Mouse (Mus musculus) stomach, embryonic 16.5 days (tissue): ENCODE data around the gene Epha3. TPM values are rescaled to one million over a fixed set of nuclear protein-coding genes. Genes with fewer than 3 reads are reported as not detected.
A peak's percentile ranks its signal among the peaks of the same experiment; 100 is the strongest.

ENCODE experiments used
- ATAC-seq: fragments of 200-750 bp; cut with Nextera tagmentation; 2 replicates; pipeline ENCODE4 v1.8.0; 2017; ENCODE audit warnings: moderate number of reproducible peaks, moderate TSS enrichment; ENCODE audit not compliant: insufficient read depth, low FRiP score
- H3K27ac ChIP-seq: fragments of 300-500 bp; sonication (generic); 2 replicates; pipeline ENCODE4 v1.5.1; 2014; ENCODE audit warnings: low read length
- H3K27me3 ChIP-seq: fragments of 300-500 bp; sonication (generic); 2 replicates; pipeline ENCODE4 v1.6.1; 2014; ENCODE audit warnings: low read length, control low read depth, mixed read lengths; ENCODE audit not compliant: control insufficient read depth, insufficient read depth
- H3K36me3 ChIP-seq: fragments of 300-500 bp; sonication (generic); 2 replicates; pipeline ENCODE4 v1.6.1; 2014; ENCODE audit warnings: low read length; ENCODE audit not compliant: control insufficient read depth, insufficient read depth
- H3K4me1 ChIP-seq: fragments of 300-500 bp; sonication (generic); 2 replicates; pipeline ENCODE4 v1.6.1; 2014; ENCODE audit warnings: low read length, control low read depth, mixed read lengths; ENCODE audit not compliant: control insufficient read depth, insufficient read depth
- H3K4me2 ChIP-seq: fragments of 300-500 bp; sonication (generic); 2 replicates; pipeline ENCODE4 v1.6.1; 2014; ENCODE audit warnings: low read depth, low read length, mixed read lengths
- H3K4me3 ChIP-seq: fragments of 300-500 bp; sonication (generic); replicated peaks from 2 replicates; pipeline ENCODE4 v1.5.1; 2014; ENCODE audit warnings: mild to moderate bottlenecking, low read length
- H3K9ac ChIP-seq: fragments of 300-500 bp; sonication (generic); 2 replicates; pipeline ENCODE4 v1.6.1; 2014; ENCODE audit warnings: low read length
- H3K9me3 ChIP-seq: fragments of 300-500 bp; sonication (generic); replicated peaks from 2 replicates; pipeline ENCODE4 v1.6.1; 2016; ENCODE audit warnings: low read length, control low read depth; ENCODE audit not compliant: control insufficient read depth
- WGBS: fragments of 180-500 bp; shearing (Covaris S2); extraction: QIAGEN DNeasy Blood & Tissue Kit; methylation state at CpG from one replicate; pipeline ENCODE4 v1.1.7; 2014; 5-methylcytosine and 5-hydroxymethylcytosine counted together
- polyA plus RNA-seq: library from polyadenylated mRNA; unstranded; fragments of >200 nt; fragmentation: Nextera tagmentation; extraction: Ambion mirVana; gene quantifications from 2 replicates; pipeline ENCODE4 v1.2.1, GENCODE M21; 2015

The Epha3 gene
- polyA plus RNA-seq = 14.4 and 16.0 TPM in 2 replicates

- H3K9ac ChIP-seq = peak within 1 kb of the TSS; percentile 67
- H3K4me3 ChIP-seq = peak within 1 kb of the TSS; percentile 74
- no peak within 1 kb of the TSS for H3K27ac ChIP-seq
- H3K4me2 ChIP-seq = peak within 1 kb of the TSS; percentile 98
- under 1% methylated on average over 28 of the region's 28 CpGs for WGBS
- H3K4me1 ChIP-seq = no peaks in the 10 kb centered on the region; the same call in 1 of the 2 replicates
- H3K9me3 ChIP-seq = no peaks in the 10 kb centered on the region
- H3K36me3 ChIP-seq = no peaks in the 10 kb centered on the region
- H3K27me3 ChIP-seq = no peaks in the 10 kb centered on the region
- peak; percentile 71 for ATAC-seq
Observed at GRCm38 (mm10) chr16:63863913-63864330, at the start of gene Epha3. TSS of gene Epha3 (minus strand) at chr16:63864175.

- Histone ChIP-seq H3K9ac (no peak overlapping the region), H3K4me2 (peak overlapping the region; percentile 21; the same call in 1 of the 2 replicates), H3K4me3 (no peak overlapping the region), H3K27me3 (no peaks in the 10 kb centered on the region), H3K27ac (no peak overlapping the region), H3K4me1 (no peaks in the 10 kb centered on the region), H3K9me3 (no peaks in the 10 kb centered on the region), H3K36me3 (no peaks in the 10 kb centered on the region)
- 26% methylated on average over 13 of the region's 13 CpGs for WGBS
- ATAC-seq = no peak
Observed at GRCm38 (mm10) chr16:63903425-63903824, 39.5 kb upstream of the Epha3 start.

GRCm38 (mm10) chr16:63881190-63881589, 17.2 kb upstream of the Epha3 start:
- Histone ChIP-seq H3K4me1 (0 out of 2 replicates have a peak, but pooled peaks cover 2% of the 10 kb centered on the region), H3K4me2 (no peak overlapping the region), H3K27ac (no peak overlapping the region), H3K9me3 (no peaks in the 10 kb centered on the region), H3K9ac (no peak overlapping the region), H3K36me3 (no peaks in the 10 kb centered on the region), H3K4me3 (no peak overlapping the region), H3K27me3 (no peaks in the 10 kb centered on the region)
- no peak for ATAC-seq
- WGBS = 84% methylated on average over 1 of the region's 1 CpGs

- Histone ChIP-seq H3K4me3 (no peak overlapping the region), H3K27me3 (no peaks in the 10 kb centered on the region), H3K4me1 (no peaks in the 10 kb centered on the region), H3K9me3 (no peaks in the 10 kb centered on the region), H3K36me3 (no peaks in the 10 kb centered on the region), H3K4me2 (no peak overlapping the region), H3K9ac (no peak overlapping the region), H3K27ac (no peak overlapping the region)
- WGBS = 11% methylated on average over 7 of the region's 7 CpGs
- ATAC-seq = no peak
Observed at GRCm38 (mm10) chr16:63872313-63872712, 8.3 kb upstream of the Epha3 start.

GRCm38 (mm10) chr16:63864463-63864976, 545 bp upstream of the Epha3 start:
- no peak overlapping the region for H3K27ac ChIP-seq
- H3K4me1 ChIP-seq = no peaks in the 10 kb centered on the region; the same call in 1 of the 2 replicates
- peak overlapping the region; percentile 98 for H3K4me2 ChIP-seq
- no peak for ATAC-seq
- 33% methylated on average over 7 of the region's 7 CpGs for WGBS
- peak overlapping the region; percentile 67 for H3K9ac ChIP-seq
- H3K9me3 ChIP-seq = no peaks in the 10 kb centered on the region
- H3K36me3 ChIP-seq = no peaks in the 10 kb centered on the region
- peak overlapping the region; percentile 74 for H3K4me3 ChIP-seq
- H3K27me3 ChIP-seq = no peaks in the 10 kb centered on the region

GRCm38 (mm10) chr16:63863181-63863580, 794 bp downstream of the Epha3 start:
- no peak for ATAC-seq
- no peaks in the 10 kb centered on the region for H3K36me3 ChIP-seq
- H3K27ac ChIP-seq = no peak overlapping the region
- no peaks in the 10 kb centered on the region for H3K9me3 ChIP-seq
- H3K4me1 ChIP-seq = no peaks in the 10 kb centered on the region; the same call in 1 of the 2 replicates
- H3K4me3 ChIP-seq = peak overlapping the region; percentile 74
- WGBS = 4% methylated on average over 12 of the region's 12 CpGs
- peak overlapping the region; percentile 98 for H3K4me2 ChIP-seq
- no peak overlapping the region for H3K9ac ChIP-seq
- no peaks in the 10 kb centered on the region for H3K27me3 ChIP-seq

GRCm38 (mm10) chr16:63857561-63857960, 6.4 kb downstream of the Epha3 start:
- Histone ChIP-seq H3K36me3 (no peaks in the 10 kb centered on the region), H3K9ac (peak overlapping the region; percentile 82), H3K27ac (peak overlapping the region; percentile 77), H3K27me3 (no peaks in the 10 kb centered on the region), H3K4me2 (peak overlapping the region; percentile 86), H3K4me3 (peak overlapping the region; percentile 74), H3K4me1 (no peaks in the 10 kb centered on the region; the same call in 1 of the 2 replicates), H3K9me3 (no peaks in the 10 kb centered on the region)
- 2% methylated on average over 11 of the region's 11 CpGs for WGBS
- no peak for ATAC-seq

GRCm38 (mm10) chr16:63856658-63857552, 7.1 kb downstream of the Epha3 start:
- ATAC-seq = peak; percentile 93
- no peaks in the 10 kb centered on the region for H3K9me3 ChIP-seq
- 3% methylated on average over 33 of the region's 33 CpGs for WGBS
- no peaks in the 10 kb centered on the region for H3K36me3 ChIP-seq
- peak overlapping the region; percentile 74 for H3K4me3 ChIP-seq
- peak overlapping the region; percentile 86 for H3K4me2 ChIP-seq
- peak overlapping the region; percentile 82 for H3K9ac ChIP-seq
- H3K27me3 ChIP-seq = no peaks in the 10 kb centered on the region
- H3K27ac ChIP-seq = peak overlapping the region; percentile 77
- H3K4me1 ChIP-seq = no peaks in the 10 kb centered on the region; the same call in 1 of the 2 replicates

- Histone ChIP-seq H3K4me1 (no peaks in the 10 kb centered on the region), H3K4me3 (no peak overlapping the region), H3K36me3 (no peaks in the 10 kb centered on the region), H3K9ac (no peak overlapping the region), H3K27me3 (no peaks in the 10 kb centered on the region), H3K27ac (no peak overlapping the region), H3K4me2 (no peak overlapping the region), H3K9me3 (no peaks in the 10 kb centered on the region)
- 84% methylated on average over 3 of the region's 3 CpGs for WGBS
- ATAC-seq = no peak
Observed at GRCm38 (mm10) chr16:63850297-63850696, 13.7 kb downstream of the Epha3 start.
